Mouse (Mus musculus) forebrain, postnatal 0 days (tissue): ENCODE data around the gene Taf15. TPM values are rescaled to one million over a fixed set of nuclear protein-coding genes. Genes with fewer than 3 reads are reported as not detected.

ENCODE experiments used
- ATAC-seq: fragments of 200-750 bp; cut with Nextera tagmentation; 2 replicates; pipeline ENCODE4 v1.8.0; 2017; ENCODE audit warnings: mild to moderate bottlenecking, moderate library complexity
- DNase-seq: peaks from one replicate; pipeline ENCODE4 v3.0.0-alpha.2; 2015
- H3K27ac ChIP-seq: fragments of 300-500 bp; sonication (generic); 2 replicates; pipeline ENCODE4 v1.5.1; 2014; ENCODE audit warnings: low read depth, mild to moderate bottlenecking, antibody characterized with exemption, low read length, moderate library complexity, mixed read lengths
- H3K27me3 ChIP-seq: fragments of 300-500 bp; sonication (generic); 2 replicates; pipeline ENCODE4 v1.6.1; 2014; ENCODE audit warnings: mild to moderate bottlenecking, low read length, mixed read lengths; ENCODE audit not compliant: insufficient read depth
- H3K36me3 ChIP-seq: fragments of 300-500 bp; sonication (generic); 2 replicates; pipeline ENCODE4 v1.6.1; 2014; ENCODE audit warnings: mild to moderate bottlenecking, moderate library complexity; ENCODE audit not compliant: insufficient read depth
- H3K4me1 ChIP-seq: fragments of 300-500 bp; sonication (generic); 2 replicates; pipeline ENCODE4 v1.6.1; 2014; ENCODE audit warnings: antibody characterized with exemption; ENCODE audit not compliant: insufficient read depth
- H3K4me2 ChIP-seq: fragments of 300-500 bp; sonication (generic); 2 replicates; pipeline ENCODE4 v1.6.1; 2014; ENCODE audit warnings: low read depth, mild to moderate bottlenecking, moderate library complexity
- H3K4me3 ChIP-seq: fragments of 300-500 bp; sonication (generic); 2 replicates; pipeline ENCODE4 v1.5.1; 2014; ENCODE audit warnings: low read depth, low read length, mixed read lengths
- H3K9ac ChIP-seq: fragments of 300-500 bp; sonication (generic); 2 replicates; pipeline ENCODE4 v1.6.1; 2014; ENCODE audit warnings: mild to moderate bottlenecking
- H3K9me3 ChIP-seq: fragments of 300-500 bp; sonication (generic); 2 replicates; pipeline ENCODE4 v1.6.1; 2016; ENCODE audit warnings: low read length
- CTCF ChIP-seq: sonication (generic); IDR thresholded peaks from 2 replicates; pipeline ENCODE4 v1.5.1; 2016; ENCODE audit warnings: antibody characterized with exemption, control low read depth, low read depth
- WGBS: fragments of 180-500 bp; shearing (Covaris S2); extraction: QIAGEN DNeasy Blood & Tissue Kit; methylation state at CpG from one replicate; pipeline ENCODE4 v1.1.7; 2014; 5-methylcytosine and 5-hydroxymethylcytosine counted together
- polyA plus RNA-seq: library from polyadenylated mRNA; unstranded; fragments of >200 nt; fragmentation: Nextera tagmentation; extraction: Ambion mirVana; gene quantifications from 2 replicates; pipeline ENCODE4 v1.2.1, GENCODE M21; 2015
- total RNA-seq: library from RNA; depleted of rRNA; stranded (reverse); fragments of >200 nt; gene quantifications from 2 replicates; pipeline ENCODE4 v1.2.3, GENCODE M21; 2014

Gene Taf15
- total and polyA plus RNA-seq, 2 experiments from 2014 or later: 10.5 to 27.8 TPM

DNA sequence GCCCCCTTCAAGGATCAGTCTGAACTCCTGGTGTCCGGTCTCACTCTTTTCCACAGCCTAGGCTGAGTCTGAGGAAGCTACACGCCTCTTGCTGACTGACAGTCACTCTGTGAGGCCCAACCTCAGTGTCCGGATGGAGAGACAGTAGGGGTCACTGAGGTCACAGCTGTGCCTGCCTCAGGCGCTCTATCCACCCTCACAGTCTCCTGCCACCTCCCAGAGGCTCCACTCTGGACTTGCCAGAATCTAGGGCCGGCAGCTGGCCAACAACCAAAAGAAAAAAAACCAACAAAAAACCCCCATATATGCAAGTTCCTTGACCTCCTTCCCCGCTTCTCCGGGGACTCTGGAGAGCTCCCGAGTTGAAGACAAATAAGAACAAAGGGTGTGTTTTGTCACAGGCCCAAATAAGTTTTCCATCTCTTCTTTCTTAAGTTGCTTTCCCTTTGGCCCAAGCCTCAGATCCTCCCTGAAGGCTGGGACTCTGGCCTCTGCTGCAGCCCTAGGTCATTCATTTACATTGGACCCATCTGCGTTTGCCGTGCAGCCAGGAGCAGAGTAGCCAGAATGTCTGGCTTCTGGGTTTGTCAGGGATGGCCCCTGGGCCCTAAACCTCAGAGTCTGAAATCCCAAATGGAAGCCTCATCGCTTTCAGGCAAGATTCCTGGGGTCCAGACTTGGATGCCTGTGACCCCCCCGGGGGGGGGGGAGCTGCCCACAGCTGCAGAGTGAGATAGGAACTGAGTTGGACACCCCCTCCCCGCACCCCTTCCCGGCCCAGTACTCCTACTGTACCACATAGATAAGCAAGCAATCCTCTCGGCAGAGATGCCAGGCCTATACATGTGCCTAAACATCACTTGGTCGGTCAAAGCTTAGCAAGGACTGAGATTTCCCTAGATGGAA is 24.6 kb upstream of the Taf15 start:
- WGBS: 49% methylated on average over 16 of the region's 16 CpGs
- no peak overlapping the region for H3K4me3 ChIP-seq
- DNase-seq (no peak), ATAC-seq (no peak)
- TF ChIP-seq CTCF: no peak
- no peaks in the 10 kb centered on the region for H3K36me3 ChIP-seq
- H3K4me1 ChIP-seq: no peaks in the 10 kb centered on the region
- H3K9me3 ChIP-seq: 0 out of 2 replicates have a peak, but pooled peaks cover 3% of the 10 kb centered on the region
- H3K27me3 ChIP-seq: peaks cover 23% of the 10 kb centered on the region
- H3K4me2 ChIP-seq: no peak overlapping the region
- H3K9ac ChIP-seq: no peak overlapping the region
- no peak overlapping the region for H3K27ac ChIP-seq

DNA sequence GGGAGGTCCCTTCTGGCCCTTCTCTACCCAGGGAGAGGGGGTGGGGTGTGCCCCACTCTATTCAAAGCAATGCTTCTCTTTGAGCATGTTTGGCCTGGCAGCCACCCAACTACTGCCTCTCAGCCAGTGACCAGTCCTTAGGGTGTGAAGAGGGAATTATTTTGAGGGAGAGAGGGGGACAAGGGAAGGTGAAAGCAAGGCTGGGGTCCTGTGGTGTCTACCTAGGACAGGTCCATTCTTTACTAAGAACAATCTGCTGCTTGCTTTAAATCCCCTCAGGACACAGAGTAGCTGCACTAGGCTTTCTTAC is 24.0 kb upstream of the Taf15 start:
- no peak overlapping the region for H3K9ac ChIP-seq
- H3K4me2 ChIP-seq: no peak overlapping the region
- TF ChIP-seq CTCF: no peak
- H3K36me3 ChIP-seq: no peaks in the 10 kb centered on the region
- 0 out of 2 replicates have a peak, but pooled peaks cover 3% of the 10 kb centered on the region for H3K9me3 ChIP-seq
- no peak overlapping the region for H3K4me3 ChIP-seq
- H3K27me3 ChIP-seq: peaks cover 17% of the 10 kb centered on the region
- ATAC-seq: no peak
- DNase-seq: no peak
- H3K27ac ChIP-seq: no peak overlapping the region
- H3K4me1 ChIP-seq: no peaks in the 10 kb centered on the region

DNA sequence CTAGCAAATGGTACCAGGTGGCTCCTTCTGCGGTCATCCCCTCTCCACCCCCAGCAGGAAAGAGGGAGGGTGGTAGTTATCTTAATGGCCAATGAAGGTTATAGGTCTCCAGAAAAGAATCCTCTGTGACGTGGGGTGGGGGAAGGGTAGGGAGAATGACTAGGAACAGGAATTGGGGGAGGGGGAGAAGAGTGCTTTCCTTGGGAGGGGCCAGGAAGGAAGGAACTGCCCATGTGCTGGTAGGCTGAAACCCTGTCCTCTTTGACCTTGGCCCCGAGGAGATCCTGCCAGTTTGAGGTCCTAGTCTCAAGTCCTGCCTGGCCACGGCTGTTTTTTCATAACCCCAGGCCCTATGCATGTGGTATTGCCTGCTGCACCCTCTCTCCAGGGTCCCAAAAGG is 23.6 kb upstream of the Taf15 start:
- H3K4me2 ChIP-seq: no peak overlapping the region
- no peak for DNase-seq
- H3K9ac ChIP-seq: no peak overlapping the region
- ATAC-seq: no peak
- H3K4me1 ChIP-seq: no peaks in the 10 kb centered on the region
- no peak overlapping the region for H3K4me3 ChIP-seq
- H3K36me3 ChIP-seq: no peaks in the 10 kb centered on the region
- no peak for TF ChIP-seq CTCF
- 69% methylated on average over 4 of the region's 4 CpGs for WGBS
- no peak overlapping the region for H3K27ac ChIP-seq
- 0 out of 2 replicates have a peak, but pooled peaks cover 3% of the 10 kb centered on the region for H3K9me3 ChIP-seq
- H3K27me3 ChIP-seq: peaks cover 13% of the 10 kb centered on the region; the same call in 1 of the 2 replicates

DNA sequence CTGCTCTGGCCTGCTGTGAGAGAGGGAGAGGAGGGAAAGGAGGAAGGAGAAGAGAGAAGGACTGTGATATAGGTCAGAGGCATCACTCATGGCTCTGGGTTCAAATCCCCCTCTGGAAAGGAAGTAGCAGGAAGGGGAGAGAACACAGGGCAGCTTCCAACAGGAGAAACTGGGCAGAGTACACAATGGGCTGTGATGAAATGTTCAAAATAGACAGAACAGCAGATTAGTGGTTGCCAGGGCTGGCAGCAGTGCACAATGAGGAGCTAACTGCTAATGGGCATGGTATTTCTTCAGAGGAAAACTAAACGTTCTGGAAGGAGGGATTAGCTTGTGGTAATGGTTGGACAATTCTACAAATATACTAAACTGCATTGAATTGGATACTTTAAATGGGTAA is 22.3 kb upstream of the Taf15 start:
- no peak overlapping the region for H3K27ac ChIP-seq
- no peaks in the 10 kb centered on the region for H3K4me1 ChIP-seq
- 0 out of 2 replicates have a peak, but pooled peaks cover 1% of the 10 kb centered on the region for H3K27me3 ChIP-seq
- ATAC-seq (no peak), DNase-seq (no peak)
- no peak overlapping the region for H3K9ac ChIP-seq
- 4% methylated on average over 1 of the region's 1 CpGs for WGBS
- TF ChIP-seq CTCF: no peak
- no peak overlapping the region for H3K4me3 ChIP-seq
- H3K4me2 ChIP-seq: no peak overlapping the region
- no peaks in the 10 kb centered on the region for H3K36me3 ChIP-seq
- no peaks in the 10 kb centered on the region for H3K9me3 ChIP-seq

DNA sequence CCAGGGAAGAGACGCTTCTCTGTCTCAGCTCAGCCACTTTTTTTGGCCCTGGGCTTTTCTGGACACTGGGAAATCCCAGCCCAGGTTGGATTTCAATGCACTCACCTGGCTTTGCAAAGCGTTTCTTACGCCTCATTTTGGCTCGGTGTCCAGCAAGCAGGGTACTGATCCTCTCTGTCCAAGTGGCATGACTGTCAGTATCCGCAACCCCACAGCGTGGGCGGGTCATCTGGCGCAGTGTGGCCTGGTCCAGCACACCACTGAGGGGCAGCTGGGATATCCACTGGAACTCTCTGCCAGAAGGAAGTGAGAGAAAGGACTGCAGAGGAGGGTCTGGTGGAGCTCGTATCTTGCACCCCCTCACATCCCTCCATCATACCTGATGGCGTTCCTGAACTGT is 21.6 kb upstream of the Taf15 start:
- no peaks in the 10 kb centered on the region for H3K27me3 ChIP-seq
- 88% methylated on average over 10 of the region's 10 CpGs for WGBS
- TF ChIP-seq CTCF: no peak
- no peaks in the 10 kb centered on the region for H3K9me3 ChIP-seq
- DNase-seq (no peak), ATAC-seq (no peak)
- H3K36me3 ChIP-seq: no peaks in the 10 kb centered on the region
- H3K27ac ChIP-seq: no peak overlapping the region
- H3K4me1 ChIP-seq: no peaks in the 10 kb centered on the region
- H3K9ac ChIP-seq: no peak overlapping the region
- H3K4me3 ChIP-seq: no peak overlapping the region
- no peak overlapping the region for H3K4me2 ChIP-seq

DNA sequence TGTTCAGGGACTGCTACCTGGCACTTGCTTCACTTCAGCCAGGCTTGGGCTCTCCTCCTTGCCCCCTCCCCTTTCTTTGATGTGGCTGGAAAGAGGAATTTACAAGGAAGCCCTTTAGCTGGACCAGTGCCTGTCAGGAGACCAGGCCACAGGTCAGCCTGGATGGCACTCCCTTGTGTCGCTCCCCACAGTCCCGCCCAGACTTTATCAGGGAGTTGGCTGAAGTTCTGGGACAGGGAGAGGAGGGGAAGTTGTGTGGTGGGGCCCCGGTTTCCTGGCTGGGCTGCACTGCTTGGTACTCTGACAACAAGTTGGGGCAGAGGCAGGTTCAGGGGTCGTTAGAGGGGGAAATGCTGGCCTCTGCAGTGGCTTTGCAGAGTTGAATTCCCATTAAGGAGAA is 18.3 kb upstream of the Taf15 start:
- 32% methylated on average over 4 of the region's 4 CpGs for WGBS
- ATAC-seq (no peak), DNase-seq (no peak)
- no peak for TF ChIP-seq CTCF
- Histone ChIP-seq H3K4me1 (no peaks in the 10 kb centered on the region), H3K36me3 (no peaks in the 10 kb centered on the region), H3K4me2 (no peak overlapping the region), H3K9ac (no peak overlapping the region), H3K27me3 (no peaks in the 10 kb centered on the region), H3K27ac (no peak overlapping the region), H3K9me3 (no peaks in the 10 kb centered on the region), H3K4me3 (no peak overlapping the region)

DNA sequence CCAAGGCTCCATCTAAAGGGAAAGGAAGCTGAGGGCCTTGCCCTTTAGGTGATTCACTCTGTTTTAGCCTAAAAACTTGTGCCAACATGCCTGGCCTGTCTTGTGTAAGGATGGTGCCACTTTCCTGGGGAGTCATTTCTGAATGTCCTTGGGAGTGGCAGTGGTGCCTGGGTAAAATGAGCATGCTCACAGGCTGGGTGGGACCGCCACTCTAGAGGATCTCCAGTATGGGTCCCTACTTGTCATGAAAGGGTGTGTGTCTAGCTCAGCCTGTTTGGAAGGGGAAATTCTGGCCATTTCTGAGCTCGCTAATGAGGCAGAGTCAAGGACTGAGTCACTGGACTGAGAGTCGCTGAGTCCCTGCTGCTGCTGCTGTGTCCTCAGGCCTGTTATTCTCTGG is 17.3 kb upstream of the Taf15 start:
- no peak for TF ChIP-seq CTCF
- ATAC-seq: no peak
- Histone ChIP-seq H3K27ac (no peak overlapping the region), H3K4me1 (no peaks in the 10 kb centered on the region), H3K27me3 (no peaks in the 10 kb centered on the region), H3K4me3 (no peak overlapping the region), H3K9me3 (no peaks in the 10 kb centered on the region), H3K36me3 (no peaks in the 10 kb centered on the region), H3K9ac (no peak overlapping the region), H3K4me2 (no peak overlapping the region)
- WGBS: 63% methylated on average over 3 of the region's 3 CpGs
- DNase-seq: no peak
